Mouse (Mus musculus): ENCODE results near the gene Cabcoco1.

DNA sequence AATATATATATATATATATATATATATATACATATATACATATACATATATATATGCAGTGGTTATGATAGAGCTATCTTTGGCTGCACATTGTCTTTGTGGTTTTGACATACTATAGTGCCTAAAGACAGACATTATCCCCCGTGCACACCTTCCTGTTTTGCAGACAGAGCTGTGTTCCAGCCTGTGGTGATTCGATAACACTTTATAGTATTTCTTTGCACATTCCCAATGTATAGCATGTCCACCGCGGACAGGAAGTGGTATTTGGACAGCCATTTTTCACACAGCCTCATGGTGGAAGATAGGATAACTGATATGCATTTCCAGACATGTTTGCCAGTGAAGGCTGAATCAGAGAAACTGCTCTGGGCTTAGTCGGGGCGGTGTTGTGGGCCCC, 110.3 kb downstream of the Cabcoco1 start:
- TF ChIP-seq CTCF (IDR thresholded peaks at IDR 0.05; ENCODE audit: extremely low read depth, insufficient read depth, low read length), result no peak
- TF ChIP-seq POLR2A (IDR thresholded peaks at IDR 0.05; ENCODE audit: extremely low read depth, insufficient read depth, low read length), result no peak
